Mouse (Mus musculus): ENCODE measurements at regions not wholly inside any gene's neighbourhood (a gene's known extent, or its start where the extent isn't known, plus 50 kb on each side); places are given as distances from the start of the nearest gene placed in this dataset.

- 91% methylated on average over 1 of the region's 1 CpGs for WGBS
- Histone ChIP-seq H3K4me2 (ENCODE audit: low read depth, low read length) (no peak overlapping the region), H3K4me1 (ENCODE audit: control insufficient read depth, insufficient read depth, low read length) (no peaks in the 10 kb centered on the region), H3K27me3 (ENCODE audit: control insufficient read depth, insufficient read depth, low read length) (no peaks in the 10 kb centered on the region), H3K9ac (ENCODE audit: low read length) (no peak overlapping the region), H3K9me3 (replicated peaks; ENCODE audit: control insufficient read depth, low read length) (no peaks in the 10 kb centered on the region), H3K27ac (ENCODE audit: low read length) (no peak overlapping the region), H3K4me3 (replicated peaks; ENCODE audit: low read length) (no peak overlapping the region), H3K36me3 (ENCODE audit: control insufficient read depth, insufficient read depth, low read length) (no peaks in the 10 kb centered on the region)
- no peak for ATAC-seq (ENCODE audit: insufficient read depth, low FRiP score)
Observed at GRCm38 (mm10) chr15:27282279-27282678, 184.2 kb upstream of the Ank start.

DNA sequence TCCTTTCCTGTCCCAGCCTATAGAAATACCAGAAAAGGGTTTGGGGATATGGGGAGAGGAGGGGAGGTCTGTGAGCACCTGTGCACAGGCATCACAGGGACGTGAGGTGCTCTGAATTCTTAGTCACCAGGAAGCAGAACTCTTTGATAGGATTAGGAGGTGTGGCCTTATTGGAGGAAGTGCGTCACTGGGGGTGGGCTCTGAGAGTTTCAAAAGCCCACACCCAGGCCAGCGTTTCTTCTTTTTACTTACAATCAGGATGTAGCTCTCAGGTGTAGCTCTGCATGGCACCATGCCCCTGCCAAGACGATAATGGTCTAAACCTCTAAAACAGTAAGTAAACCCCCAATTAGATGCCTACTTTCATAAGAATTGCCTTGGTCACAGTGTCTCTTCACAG lies 162.6 kb upstream of the Ank start:
- Histone ChIP-seq H3K4me2 (ENCODE audit: low read depth, low read length) (no peak overlapping the region), H3K4me1 (ENCODE audit: control insufficient read depth, insufficient read depth, low read length) (no peaks in the 10 kb centered on the region), H3K27ac (ENCODE audit: low read length) (no peak overlapping the region), H3K9me3 (replicated peaks; ENCODE audit: control insufficient read depth, low read length) (no peaks in the 10 kb centered on the region), H3K4me3 (replicated peaks; ENCODE audit: low read length) (no peak overlapping the region), H3K27me3 (ENCODE audit: control insufficient read depth, insufficient read depth, low read length) (no peaks in the 10 kb centered on the region), H3K9ac (ENCODE audit: low read length) (no peak overlapping the region), H3K36me3 (ENCODE audit: control insufficient read depth, insufficient read depth, low read length) (no peaks in the 10 kb centered on the region)
- WGBS, result 73% methylated on average over 4 of the region's 4 CpGs
- ATAC-seq (ENCODE audit: insufficient read depth, low FRiP score), result no peak

- H3K27me3 ChIP-seq (ENCODE audit: control insufficient read depth, insufficient read depth, low read length), result no peaks in the 10 kb centered on the region
- 60% methylated on average over 7 of the region's 7 CpGs for WGBS
- H3K36me3 ChIP-seq (ENCODE audit: control insufficient read depth, insufficient read depth, low read length), result no peaks in the 10 kb centered on the region
- H3K4me2 ChIP-seq (ENCODE audit: low read depth, low read length), result no peak overlapping the region
- H3K9me3 ChIP-seq (replicated peaks; ENCODE audit: control insufficient read depth, low read length), result no peaks in the 10 kb centered on the region
- no peaks in the 10 kb centered on the region for H3K4me1 ChIP-seq (ENCODE audit: control insufficient read depth, insufficient read depth, low read length)
- no peak overlapping the region for H3K4me3 ChIP-seq (replicated peaks; ENCODE audit: low read length)
- no peak overlapping the region for H3K27ac ChIP-seq (ENCODE audit: low read length)
- no peak for ATAC-seq (ENCODE audit: insufficient read depth, low FRiP score)
- no peak overlapping the region for H3K9ac ChIP-seq (ENCODE audit: low read length)
Observed at GRCm38 (mm10) chr15:27304256-27304655, 162.2 kb upstream of the Ank start.

DNA sequence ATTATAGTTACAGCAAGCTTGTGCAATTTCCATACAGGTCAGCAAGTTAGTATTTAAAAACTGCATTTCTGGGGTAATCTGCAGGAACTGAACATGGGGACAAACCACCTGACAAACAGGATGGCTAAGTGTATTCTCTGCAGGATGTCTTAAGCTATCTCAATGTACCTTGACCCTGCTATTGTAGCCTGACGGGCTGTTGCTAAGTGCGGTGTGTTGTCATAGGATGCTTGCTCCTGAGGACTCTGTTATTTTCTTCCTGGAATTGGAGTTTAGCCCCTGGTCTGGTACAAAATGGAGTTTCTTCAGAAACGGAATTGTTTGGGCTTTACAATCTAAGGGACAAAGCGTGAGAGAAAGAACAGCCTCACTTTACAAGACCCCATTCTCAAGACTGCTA lies 161.4 kb upstream of the Ank start:
- Histone ChIP-seq H3K9me3 (replicated peaks; ENCODE audit: control insufficient read depth, low read length) (no peaks in the 10 kb centered on the region), H3K27ac (ENCODE audit: low read length) (no peak overlapping the region), H3K27me3 (ENCODE audit: control insufficient read depth, insufficient read depth, low read length) (no peaks in the 10 kb centered on the region), H3K4me1 (ENCODE audit: control insufficient read depth, insufficient read depth, low read length) (no peaks in the 10 kb centered on the region), H3K9ac (ENCODE audit: low read length) (no peak overlapping the region), H3K4me3 (replicated peaks; ENCODE audit: low read length) (no peak overlapping the region), H3K36me3 (ENCODE audit: control insufficient read depth, insufficient read depth, low read length) (no peaks in the 10 kb centered on the region), H3K4me2 (ENCODE audit: low read depth, low read length) (no peak overlapping the region)
- WGBS, result 89% methylated on average over 4 of the region's 4 CpGs
- no peak for ATAC-seq (ENCODE audit: insufficient read depth, low FRiP score)

DNA sequence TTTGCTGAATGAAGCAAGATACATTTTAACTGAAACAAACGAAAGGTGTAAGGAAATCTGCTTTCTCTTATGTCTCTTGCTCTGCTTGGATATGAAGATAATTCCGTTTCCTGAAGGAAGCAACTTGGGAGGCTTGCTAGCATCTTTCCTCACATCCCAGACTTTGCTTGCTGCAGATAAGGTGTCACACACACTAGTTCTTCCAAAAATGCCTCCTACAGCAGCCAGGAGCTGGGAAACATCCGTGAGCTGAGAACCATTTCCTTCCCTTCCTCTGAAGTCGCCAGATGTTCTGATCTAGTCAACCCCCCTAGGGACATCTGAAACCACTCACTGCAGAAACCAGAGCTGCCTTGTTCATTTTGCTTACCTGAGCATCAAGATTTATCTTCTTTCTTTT lies 157.8 kb upstream of the Ank start:
- H3K4me2 ChIP-seq (ENCODE audit: low read depth, low read length), result no peak overlapping the region
- no peak overlapping the region for H3K27ac ChIP-seq (ENCODE audit: low read length)
- H3K4me3 ChIP-seq (replicated peaks; ENCODE audit: low read length), result no peak overlapping the region
- ATAC-seq (ENCODE audit: insufficient read depth, low FRiP score), result no peak
- WGBS, result 56% methylated on average over 4 of the region's 4 CpGs
- no peaks in the 10 kb centered on the region for H3K27me3 ChIP-seq (ENCODE audit: control insufficient read depth, insufficient read depth, low read length)
- H3K4me1 ChIP-seq (ENCODE audit: control insufficient read depth, insufficient read depth, low read length), result no peaks in the 10 kb centered on the region
- no peaks in the 10 kb centered on the region for H3K9me3 ChIP-seq (replicated peaks; ENCODE audit: control insufficient read depth, low read length)
- no peak overlapping the region for H3K9ac ChIP-seq (ENCODE audit: low read length)
- no peaks in the 10 kb centered on the region for H3K36me3 ChIP-seq (ENCODE audit: control insufficient read depth, insufficient read depth, low read length)

GRCm38 (mm10) chr15:27315964-27316745 lies 150.3 kb upstream of the Ank start:
- no peak overlapping the region for H3K4me2 ChIP-seq (ENCODE audit: low read depth, low read length)
- no peaks in the 10 kb centered on the region for H3K36me3 ChIP-seq (ENCODE audit: control insufficient read depth, insufficient read depth, low read length)
- H3K9me3 ChIP-seq (replicated peaks; ENCODE audit: control insufficient read depth, low read length), result no peaks in the 10 kb centered on the region
- no peaks in the 10 kb centered on the region for H3K27me3 ChIP-seq (ENCODE audit: control insufficient read depth, insufficient read depth, low read length)
- H3K27ac ChIP-seq (ENCODE audit: low read length), result no peak overlapping the region
- H3K4me1 ChIP-seq (ENCODE audit: control insufficient read depth, insufficient read depth, low read length), result no peaks in the 10 kb centered on the region
- no peak overlapping the region for H3K4me3 ChIP-seq (replicated peaks; ENCODE audit: low read length)
- no peak for ATAC-seq (ENCODE audit: insufficient read depth, low FRiP score)
- 48% methylated on average over 4 of the region's 4 CpGs for WGBS
- H3K9ac ChIP-seq (ENCODE audit: low read length), result no peak overlapping the region

- Histone ChIP-seq H3K36me3 (ENCODE audit: control insufficient read depth, insufficient read depth, low read length) (no peaks in the 10 kb centered on the region), H3K4me2 (ENCODE audit: low read depth, low read length) (no peak overlapping the region), H3K4me3 (replicated peaks; ENCODE audit: low read length) (no peak overlapping the region), H3K27me3 (ENCODE audit: control insufficient read depth, insufficient read depth, low read length) (no peaks in the 10 kb centered on the region), H3K9me3 (replicated peaks; ENCODE audit: control insufficient read depth, low read length) (no peaks in the 10 kb centered on the region), H3K4me1 (ENCODE audit: control insufficient read depth, insufficient read depth, low read length) (no peaks in the 10 kb centered on the region), H3K27ac (ENCODE audit: low read length) (no peak overlapping the region), H3K9ac (ENCODE audit: low read length) (no peak overlapping the region)
- no peak for ATAC-seq (ENCODE audit: insufficient read depth, low FRiP score)
- WGBS, result 86% methylated on average over 1 of the region's 1 CpGs
Observed at GRCm38 (mm10) chr15:27316746-27317129, 149.7 kb upstream of the Ank start.

DNA sequence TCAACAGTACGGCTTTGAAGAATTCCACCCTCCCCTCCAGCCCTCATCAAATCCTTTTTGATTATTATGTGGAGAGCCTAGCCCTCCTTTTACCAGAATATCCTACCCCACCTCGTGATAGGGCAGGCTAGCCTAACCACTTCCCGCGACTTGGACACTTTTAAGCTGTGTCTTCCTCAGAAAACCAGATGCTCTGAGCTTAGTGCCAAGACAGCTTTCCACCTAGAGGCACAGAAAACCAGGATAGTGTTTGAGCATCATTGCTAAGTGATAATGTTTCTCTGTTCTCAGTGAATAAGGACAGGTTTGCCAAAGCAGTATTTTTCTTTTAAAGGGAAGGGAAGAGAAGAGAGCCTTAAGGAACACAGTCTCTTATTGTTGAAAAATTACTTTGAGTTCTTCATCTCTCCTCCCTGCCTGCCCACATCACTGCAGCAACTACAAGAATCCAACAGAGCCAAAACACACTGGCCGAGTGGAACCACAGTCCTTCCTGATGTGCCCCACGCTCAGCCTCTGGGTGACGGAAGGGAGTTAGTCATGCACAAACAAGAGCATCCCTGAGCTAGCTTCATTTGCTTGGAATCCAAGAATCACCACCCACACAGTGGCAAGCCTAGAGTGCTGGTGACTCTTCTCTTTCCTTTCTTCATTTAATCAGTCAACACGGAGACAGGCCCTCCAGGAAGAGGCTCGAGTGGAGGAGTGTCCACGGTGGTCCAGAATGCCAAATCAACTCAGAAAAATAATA lies 144.4 kb upstream of the Ank start:
- H3K4me1 ChIP-seq (ENCODE audit: control insufficient read depth, insufficient read depth, low read length), result no peaks in the 10 kb centered on the region
- 78% methylated on average over 10 of the region's 10 CpGs for WGBS
- no peak overlapping the region for H3K4me2 ChIP-seq (ENCODE audit: low read depth, low read length)
- ATAC-seq (ENCODE audit: insufficient read depth, low FRiP score), result no peak
- no peak overlapping the region for H3K4me3 ChIP-seq (replicated peaks; ENCODE audit: low read length)
- no peak overlapping the region for H3K27ac ChIP-seq (ENCODE audit: low read length)
- H3K36me3 ChIP-seq (ENCODE audit: control insufficient read depth, insufficient read depth, low read length), result no peaks in the 10 kb centered on the region
- H3K9me3 ChIP-seq (replicated peaks; ENCODE audit: control insufficient read depth, low read length), result no peaks in the 10 kb centered on the region
- no peak overlapping the region for H3K9ac ChIP-seq (ENCODE audit: low read length)
- no peaks in the 10 kb centered on the region for H3K27me3 ChIP-seq (ENCODE audit: control insufficient read depth, insufficient read depth, low read length)

DNA sequence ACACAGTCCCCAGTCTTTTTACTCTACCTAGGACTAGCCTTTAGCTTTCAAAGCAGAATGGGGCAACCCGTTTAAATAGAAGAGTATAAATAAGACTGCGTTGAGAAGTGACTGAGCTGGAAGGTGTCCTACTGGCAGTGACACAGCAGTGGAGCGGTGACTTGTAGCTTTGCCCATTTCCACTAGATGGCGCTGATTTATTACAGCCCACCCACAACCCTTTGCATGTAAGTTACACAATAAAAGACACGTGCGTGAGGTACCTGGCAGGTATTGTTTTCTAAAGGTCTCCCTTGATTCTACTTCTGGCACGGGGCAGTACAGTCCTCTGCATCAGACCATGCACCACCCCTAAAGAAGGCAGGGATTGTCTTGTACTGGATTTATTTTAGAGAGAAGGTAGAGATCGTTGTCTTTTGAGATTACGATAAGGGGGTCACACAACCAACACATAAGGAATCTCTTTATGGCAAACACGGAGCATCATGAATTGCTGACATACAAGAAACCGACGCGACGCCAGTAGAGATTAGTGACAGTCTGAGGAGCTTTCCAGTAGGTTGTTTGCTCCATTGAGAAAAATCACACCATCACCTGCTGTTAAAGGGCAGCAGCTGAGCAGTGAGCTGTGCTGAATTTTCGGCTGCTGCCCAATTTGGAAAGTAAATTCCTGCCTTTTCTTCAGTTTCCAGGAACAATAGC lies 140.5 kb upstream of the Ank start:
- no peaks in the 10 kb centered on the region for H3K9me3 ChIP-seq (replicated peaks; ENCODE audit: control insufficient read depth, low read length)
- H3K4me2 ChIP-seq (ENCODE audit: low read depth, low read length), result no peak overlapping the region
- H3K4me3 ChIP-seq (replicated peaks; ENCODE audit: low read length), result no peak overlapping the region
- H3K4me1 ChIP-seq (ENCODE audit: control insufficient read depth, insufficient read depth, low read length), result no peaks in the 10 kb centered on the region
- no peaks in the 10 kb centered on the region for H3K27me3 ChIP-seq (ENCODE audit: control insufficient read depth, insufficient read depth, low read length)
- no peaks in the 10 kb centered on the region for H3K36me3 ChIP-seq (ENCODE audit: control insufficient read depth, insufficient read depth, low read length)
- H3K27ac ChIP-seq (ENCODE audit: low read length), result no peak overlapping the region
- no peak overlapping the region for H3K9ac ChIP-seq (ENCODE audit: low read length)
- peak; percentile 73; the same call in 1 of the 2 replicates for ATAC-seq (ENCODE audit: insufficient read depth, low FRiP score)
- 26% methylated on average over 15 of the region's 15 CpGs for WGBS
